Mouse (Mus musculus) heart, adult 18-20 months (tissue): ENCODE results near the gene Creg2. TPM values are rescaled to one million over a fixed set of nuclear protein-coding genes. Genes with fewer than 3 reads are reported as not detected.
"Not testable (repeated sequence)": the region's sequence is repeated elsewhere in the genome, so short reads cannot be mapped to it uniquely, and the experiment has no call there.

Source experiments
- DNase-seq, 2 experiments: peaks; one replicate each; pipeline ENCODE4 v3.0.0; 2021 to 2022; ENCODE audit warnings: mixed read lengths in 1 of 2
- long read RNA-seq, 2 experiments: library from polyadenylated mRNA; stranded (forward); transcript quantifications; one replicate each; pipeline ENCODE4 v2.0.0; 2021
- total RNA-seq, 2 experiments: library from RNA; stranded (reverse); gene quantifications; 2 replicates each; pipeline ENCODE4 v1.2.3; 2021

Creg2 gene
- total RNA-seq, result under 1 TPM in 1 of 2 experiments, not detected in 1; 0.05 TPM
- long read RNA-seq, experiment 1, result 0 reads
- long read RNA-seq, experiment 2, result 0 reads

DNA sequence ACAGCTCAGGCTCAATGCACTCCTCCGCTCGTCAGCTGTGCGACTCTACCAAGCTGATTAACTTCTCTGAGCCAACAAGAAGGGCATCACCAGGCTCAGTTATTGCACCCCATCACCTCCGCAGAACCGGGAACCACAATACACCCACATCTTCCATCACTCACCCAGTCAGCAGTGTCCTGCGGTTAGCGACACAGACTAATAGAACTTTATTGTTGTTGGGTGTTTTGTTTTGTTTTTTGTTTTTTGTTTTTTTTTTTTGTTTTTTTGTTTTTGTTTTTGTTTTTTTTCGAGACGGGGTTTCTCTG is at the start of gene Creg2:
TSS of gene Creg2 (minus strand) at position 234 of the 308 bp plus-strand sequence.
- no peak for DNase-seq

- DNase-seq, result no peak
These were observed 49.5 kb upstream of the Creg2 start for GRCm38 (mm10) chr1:39700599-39701273.

- peak in 1 of 2 experiments; percentile 69 for DNase-seq
These were observed 47.2 kb upstream of the Creg2 start for GRCm38 (mm10) chr1:39698456-39698855.

- DNase-seq, result no peak
These were observed 43.9 kb upstream of the Creg2 start for GRCm38 (mm10) chr1:39695198-39695597.

GRCm38 (mm10) chr1:39694756-39695155 is 43.5 kb upstream of the Creg2 start:
- no peak for DNase-seq

- DNase-seq, result no peak
These were observed 40.7 kb upstream of the Creg2 start for GRCm38 (mm10) chr1:39691974-39692373.

DNA sequence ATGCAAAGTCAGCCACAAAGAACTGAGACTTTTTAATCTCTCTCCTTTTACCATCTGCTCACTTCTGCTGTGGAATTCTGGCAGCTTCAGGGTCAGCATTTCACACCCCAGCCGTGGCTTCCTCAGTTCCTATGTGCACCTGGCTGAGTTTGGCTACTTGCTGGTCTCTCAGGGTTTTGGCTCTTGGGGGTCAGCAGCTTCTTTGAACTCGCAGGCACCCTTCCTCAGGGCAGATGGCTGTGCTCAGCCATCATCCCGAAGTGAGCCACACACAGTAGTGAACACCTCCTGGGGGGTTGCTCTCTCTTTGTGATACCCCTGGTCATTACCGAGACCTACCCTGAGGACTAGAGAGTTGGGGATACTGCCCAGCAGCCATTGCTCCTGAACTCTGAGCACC is 39.8 kb upstream of the Creg2 start:
- DNase-seq, result no peak

DNA sequence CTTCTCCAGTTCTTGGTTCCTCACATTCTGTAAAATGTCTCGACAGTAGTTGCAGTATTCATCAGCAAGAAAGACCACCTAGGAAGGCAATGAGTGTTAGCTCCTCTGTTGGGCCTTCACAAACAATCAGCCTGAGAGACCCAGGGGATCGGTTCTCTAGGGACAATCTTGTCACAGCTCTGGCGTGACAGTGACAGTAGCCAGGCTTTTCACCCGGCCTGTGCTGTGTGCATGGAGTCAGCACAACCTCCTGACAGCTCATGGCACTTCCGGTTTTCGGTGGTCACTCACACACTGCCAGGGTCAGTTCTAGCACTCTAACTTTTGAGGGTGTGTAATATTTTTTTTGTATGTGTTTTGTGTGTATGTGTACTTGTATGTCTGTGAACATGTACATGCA is 37.3 kb upstream of the Creg2 start:
- no peak for DNase-seq

DNA sequence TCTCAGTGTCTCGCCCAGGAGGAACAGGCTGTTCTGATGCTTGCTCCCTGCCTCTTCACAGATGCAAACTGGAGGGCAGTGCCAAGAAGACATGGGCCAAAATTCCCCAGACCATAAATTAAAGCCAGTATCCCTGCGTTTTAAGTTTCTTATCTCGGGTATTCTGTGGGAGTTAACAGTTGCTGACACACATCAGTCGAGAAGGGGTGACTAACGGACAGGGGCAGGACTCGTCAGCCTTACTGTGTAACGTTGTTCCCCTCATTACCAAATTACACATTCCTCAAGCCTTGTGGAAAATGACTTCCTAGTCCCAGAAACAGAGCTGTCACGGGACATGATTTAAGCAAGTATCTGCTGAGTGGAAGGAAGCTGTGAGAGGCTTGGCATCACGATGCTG is 36.0 kb upstream of the Creg2 start:
- no peak for DNase-seq

DNA sequence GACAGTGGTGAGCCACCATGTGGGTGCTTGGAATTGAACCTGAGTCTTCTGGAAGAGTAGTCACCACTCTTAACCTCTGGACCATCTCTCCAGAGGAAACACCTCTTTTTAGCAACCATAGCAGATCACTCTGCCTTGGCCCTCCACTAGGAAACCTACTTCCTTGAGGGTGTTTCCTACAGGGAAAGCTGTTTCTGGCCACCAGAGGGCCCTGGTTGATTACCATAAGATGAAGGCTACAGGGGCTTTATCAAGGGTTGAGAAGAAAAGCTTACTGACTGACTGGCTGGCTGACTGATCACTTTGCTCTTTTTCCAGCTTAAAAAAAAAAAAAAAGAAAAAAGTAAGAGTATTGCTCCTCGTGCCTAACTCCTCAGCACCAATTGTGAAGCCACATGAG is 34.6 kb upstream of the Creg2 start:
- peak; percentile 88 to 89 for DNase-seq

DNA sequence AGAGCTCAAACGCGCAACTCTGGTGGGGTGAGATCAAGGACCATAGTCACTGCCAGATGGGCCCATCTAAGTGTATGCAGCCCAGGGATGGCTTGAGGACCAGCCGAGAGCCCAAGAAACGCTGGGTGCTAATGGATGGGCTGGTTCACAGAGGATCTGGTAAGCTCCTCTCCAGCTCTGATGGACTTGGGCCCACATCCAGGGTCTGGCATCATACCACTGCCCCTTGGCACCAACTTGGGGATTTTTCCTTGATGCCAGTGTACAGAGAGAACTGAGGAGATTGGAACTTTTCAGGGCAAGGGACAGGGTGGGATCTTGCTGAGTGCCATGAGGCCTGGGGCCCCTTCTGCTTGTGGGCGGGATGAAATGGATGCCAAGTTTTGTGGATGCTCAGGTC is 30.4 kb upstream of the Creg2 start:
- DNase-seq, result no peak

DNA sequence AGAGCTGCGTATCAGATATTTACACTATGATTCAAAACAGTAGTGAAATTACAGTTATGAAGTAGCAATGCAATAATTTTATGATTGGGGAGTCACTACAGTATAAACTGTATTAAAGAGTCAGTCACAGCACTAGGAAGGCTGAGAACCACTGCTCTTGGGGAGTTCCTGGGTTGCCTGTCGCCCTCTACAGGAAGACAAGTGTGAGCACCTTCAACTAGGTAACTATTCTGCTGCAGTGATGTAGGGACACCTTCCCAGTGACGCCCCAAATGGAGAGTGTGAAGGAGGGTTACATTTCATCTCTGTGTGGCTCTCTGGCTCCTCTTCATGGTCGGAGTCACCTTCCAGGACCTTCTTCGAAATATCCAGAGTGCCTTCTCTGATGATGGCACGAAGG is 29.3 kb upstream of the Creg2 start:
- DNase-seq, result no peak

DNA sequence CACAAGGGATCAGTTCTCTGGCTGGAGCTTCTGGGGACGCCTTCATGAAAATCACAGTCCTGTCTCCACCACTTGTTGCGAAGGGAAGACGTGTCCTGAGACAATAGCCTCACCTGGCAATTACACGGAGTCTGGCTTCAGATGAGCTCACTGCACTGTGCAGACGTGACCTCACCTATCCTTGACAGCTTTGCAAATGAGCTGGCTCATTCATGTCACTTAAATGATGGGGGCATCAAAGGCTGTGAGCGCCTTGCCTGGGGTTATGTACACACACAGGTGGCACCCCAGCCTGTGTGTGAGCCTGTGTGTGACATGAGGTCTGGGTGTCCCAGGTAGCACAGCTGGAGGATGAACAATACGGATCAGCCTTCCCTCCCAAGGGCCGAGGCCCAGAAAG is 27.6 kb upstream of the Creg2 start:
- DNase-seq, result no peak

- peak; percentile 37 to 39 for DNase-seq
These were observed 25.1 kb upstream of the Creg2 start for GRCm38 (mm10) chr1:39676221-39676876.

GRCm38 (mm10) chr1:39672362-39673105 is 21.3 kb upstream of the Creg2 start:
- peak; percentile 37 to 52 for DNase-seq

GRCm38 (mm10) chr1:39670211-39670935 is 19.1 kb upstream of the Creg2 start:
- peak in 1 of 2 experiments; percentile 22 for DNase-seq

DNA sequence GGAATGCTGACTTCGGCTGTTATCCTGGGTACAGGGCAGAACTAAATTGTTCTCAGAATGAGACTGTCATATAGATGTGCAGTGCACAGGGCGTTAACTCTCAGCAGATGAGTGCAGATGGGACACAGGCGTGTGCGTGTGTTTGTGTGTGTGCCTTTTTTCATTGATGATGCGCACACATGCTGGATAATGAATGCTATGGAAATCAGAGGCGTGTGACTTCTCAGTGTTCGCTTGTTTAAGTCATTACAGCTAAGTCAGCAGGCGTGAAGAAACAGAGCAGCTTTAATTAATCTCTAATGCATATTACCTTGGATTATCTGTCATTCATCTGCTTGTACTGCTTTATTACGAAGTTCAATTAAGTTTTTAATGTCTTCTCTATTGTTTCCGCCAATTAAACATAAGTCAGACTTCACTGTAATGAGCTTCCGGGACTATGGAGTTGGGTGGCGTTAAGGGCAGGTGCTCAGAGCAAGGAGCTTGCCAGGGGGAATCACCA is 15.5 kb upstream of the Creg2 start:
- DNase-seq, result no peak

DNA sequence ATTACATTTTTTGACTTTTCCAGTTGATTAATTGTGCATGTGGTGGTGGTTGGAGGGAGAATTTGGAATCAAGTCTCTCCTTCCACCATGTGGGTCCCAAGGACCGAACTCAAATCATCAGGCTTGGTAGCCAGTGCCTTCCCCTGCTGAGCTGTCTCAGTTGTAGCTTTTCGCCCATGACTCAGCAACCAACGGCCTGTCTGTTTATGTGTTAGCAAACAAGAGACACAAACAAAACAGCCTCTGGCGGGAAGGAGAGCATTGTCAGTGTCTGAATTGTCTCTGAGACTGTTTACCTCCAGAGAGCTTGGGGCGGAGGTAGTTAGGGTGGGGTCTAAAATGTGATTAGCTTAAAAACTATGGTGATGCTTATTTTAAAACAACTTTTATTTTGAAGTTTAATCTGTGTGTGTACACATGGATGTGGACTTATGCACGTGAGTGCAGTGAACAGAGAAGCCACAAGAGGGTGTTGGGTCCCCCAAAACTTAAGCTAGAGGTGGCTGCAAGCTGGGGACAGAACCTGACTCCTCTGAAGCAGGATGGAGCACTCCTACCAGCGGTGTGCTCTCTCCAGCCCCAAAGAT is 12.9 kb upstream of the Creg2 start:
- no peak for DNase-seq

- DNase-seq, result no peak
These were observed 11.8 kb upstream of the Creg2 start for GRCm38 (mm10) chr1:39663050-39663449.

DNA sequence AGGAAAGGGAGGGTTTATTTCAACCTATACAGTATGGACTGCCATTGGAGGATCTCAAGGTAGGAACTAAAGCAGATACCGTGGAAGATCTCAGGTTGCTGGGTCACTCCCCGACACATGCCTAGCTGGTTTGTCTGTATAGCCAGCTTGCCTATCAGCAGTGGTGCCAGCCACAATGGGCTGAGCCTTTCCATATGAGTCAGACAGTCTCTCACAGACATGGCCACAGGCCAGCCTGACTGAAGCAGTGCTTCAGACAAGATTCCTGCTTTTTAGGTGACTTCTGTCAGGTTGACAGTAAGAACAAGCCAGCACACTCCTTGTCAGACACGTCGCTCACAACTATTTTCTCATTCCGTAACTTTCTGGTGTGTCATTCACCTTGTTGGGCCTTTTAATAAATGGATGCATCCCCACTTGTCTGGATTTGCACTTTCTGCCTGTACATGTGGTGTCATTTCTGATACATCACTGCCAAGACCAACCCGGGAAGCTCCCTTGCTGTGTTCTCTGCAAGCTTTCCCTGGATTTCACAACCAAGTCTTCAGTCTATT is 5.8 kb upstream of the Creg2 start:
- no peak for DNase-seq

DNA sequence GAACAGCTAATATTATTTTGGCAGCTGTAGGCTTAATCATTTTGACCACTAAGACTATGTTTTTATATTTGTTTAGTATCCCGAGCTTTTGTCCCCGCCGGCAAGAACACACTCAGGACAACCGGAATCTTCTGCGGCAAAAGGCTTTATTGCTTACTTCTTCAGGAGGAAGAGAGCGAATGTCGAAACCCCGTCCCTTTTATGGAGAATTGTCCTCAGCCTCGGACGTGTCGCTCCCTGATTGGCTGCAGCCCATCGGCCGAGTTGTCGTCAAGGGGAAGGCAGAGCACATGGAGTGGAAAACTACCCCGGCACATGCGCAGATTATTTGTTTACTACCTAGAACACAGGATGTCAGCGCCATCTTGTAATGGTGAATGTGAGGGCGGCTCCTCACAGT is 3.6 kb upstream of the Creg2 start:
- not testable (repeated sequence) for DNase-seq

DNA sequence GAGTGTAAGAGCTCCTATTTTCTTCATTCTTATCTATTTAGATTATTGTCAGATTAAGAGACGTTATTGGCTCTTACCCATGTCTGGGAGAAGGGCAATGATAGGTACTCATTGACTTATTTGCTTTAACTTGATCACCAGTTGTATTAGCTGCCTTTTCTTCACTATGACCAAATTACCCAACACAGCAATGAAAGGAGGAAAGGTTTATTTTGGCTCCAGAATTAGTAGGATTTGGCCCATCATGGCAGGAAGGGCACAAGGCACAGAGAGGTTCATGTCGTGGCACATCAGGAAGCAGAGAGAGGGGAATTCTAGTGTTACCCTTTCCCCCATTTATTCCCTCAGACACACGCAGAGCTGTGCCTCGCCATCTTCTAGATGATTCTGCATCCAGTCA is 1.8 kb upstream of the Creg2 start:
- DNase-seq, result no peak
